Mouse (Mus musculus): ENCODE measurements around the gene Fcrl1.
A peak's percentile ranks its signal among the peaks of the same experiment; 100 is the strongest.

Fcrl1 gene

GRCm38 (mm10) chr3:87410605-87411004 is 34.4 kb downstream of the Fcrl1 start:
- no peak for DNase-seq (ENCODE audit: low spot score in 2 of 2)

- peak; percentile 21 to 44 for DNase-seq (ENCODE audit: low spot score in 2 of 2)
These were observed 35.0 kb downstream of the Fcrl1 start for GRCm38 (mm10) chr3:87411150-87411549.

GRCm38 (mm10) chr3:87420645-87421044 is 44.5 kb downstream of the Fcrl1 start:
- DNase-seq (ENCODE audit: low spot score in 2 of 2), result no peak

- no peak for DNase-seq (ENCODE audit: low spot score in 2 of 2)
These were observed 46.3 kb downstream of the Fcrl1 start for GRCm38 (mm10) chr3:87422386-87422910.

- DNase-seq (ENCODE audit: low spot score in 2 of 2), result no peak
These were observed 59.3 kb downstream of the Fcrl1 start, which contains the start of gene Fcrl5 for GRCm38 (mm10) chr3:87435479-87435878. Gene Fcrl5, plus strand, starts transcription at chr3:87435773.

DNA sequence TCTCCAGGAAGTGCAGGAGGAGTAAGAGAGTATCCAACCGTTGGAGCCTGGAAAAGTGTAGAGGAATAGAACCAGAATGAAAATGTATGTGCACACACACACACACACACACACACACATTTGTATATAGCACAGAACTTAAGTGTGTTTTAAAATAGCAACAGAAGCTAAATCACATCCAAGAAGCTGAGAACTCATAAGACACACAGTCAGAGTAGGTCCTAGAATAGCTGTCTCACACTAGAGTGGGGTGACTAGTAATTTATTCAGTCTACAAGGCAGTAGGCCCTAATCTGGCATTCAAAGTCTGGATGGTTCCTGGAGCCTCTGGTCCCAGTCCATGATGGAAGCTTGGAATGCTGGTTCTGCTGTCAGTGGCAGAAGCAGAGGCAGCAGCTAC is 64.4 kb downstream of the Fcrl1 start:
- DNase-seq (ENCODE audit: low spot score in 2 of 2), result no peak

DNA sequence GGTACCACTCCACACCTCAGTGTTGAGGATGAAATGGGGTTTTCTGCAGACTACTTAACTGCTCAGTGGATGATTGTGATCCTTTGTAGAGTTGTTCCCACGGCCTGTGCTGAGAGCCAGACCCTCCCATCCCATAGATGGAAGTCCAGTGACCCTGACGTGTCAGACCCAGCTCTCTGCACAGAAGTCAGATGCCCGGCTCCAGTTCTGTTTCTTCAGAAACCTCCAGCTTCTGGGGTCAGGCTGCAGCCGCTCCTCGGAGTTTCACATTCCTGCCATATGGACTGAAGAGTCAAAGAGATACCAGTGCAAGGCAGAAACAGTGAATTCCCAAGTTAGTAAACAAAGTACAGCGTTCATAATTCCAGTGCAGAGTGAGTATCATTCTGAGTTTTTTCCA is 67.8 kb downstream of the Fcrl1 start:
- no peak for DNase-seq (ENCODE audit: low spot score in 2 of 2)
